Mouse (Mus musculus): ENCODE results near the gene Cenps.

DNA sequence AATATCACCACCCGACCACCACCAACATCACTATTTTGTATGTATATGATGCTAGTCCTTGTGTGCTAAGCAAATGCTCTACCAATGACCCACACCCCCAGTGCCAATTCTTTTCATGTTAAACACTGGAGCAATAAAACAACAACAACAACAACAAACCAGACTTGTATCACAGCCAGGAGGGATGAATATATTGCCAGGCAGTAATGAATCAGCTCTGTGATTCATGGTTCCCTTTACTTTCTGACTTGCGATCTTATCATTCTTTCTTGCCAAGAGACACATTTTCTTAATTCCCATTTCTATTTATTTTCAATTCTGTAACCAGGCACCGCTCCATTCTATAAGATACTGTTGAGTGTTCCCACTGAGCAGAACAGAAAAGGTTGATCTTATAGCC, 36.0 kb downstream of the Cenps start:
- TF ChIP-seq CTCF (IDR thresholded peaks at IDR 0.05) (no peak), POLR2A (IDR thresholded peaks at IDR 0.05; ENCODE audit: insufficient read depth, low read depth, low read length) (no peak), EP300 (IDR thresholded peaks at IDR 0.05; ENCODE audit: insufficient read depth, low read depth, low read length) (no peak)
